Mouse (Mus musculus) embryo, embryonic 9.5 days (tissue): ENCODE data around the gene Rnf115.

ENCODE experiments used
- DNase-seq: peaks from one replicate; pipeline ENCODE4 v3.0.0-alpha.2; 2017; ENCODE audit errors: extremely low spot score

Gene Rnf115

DNA sequence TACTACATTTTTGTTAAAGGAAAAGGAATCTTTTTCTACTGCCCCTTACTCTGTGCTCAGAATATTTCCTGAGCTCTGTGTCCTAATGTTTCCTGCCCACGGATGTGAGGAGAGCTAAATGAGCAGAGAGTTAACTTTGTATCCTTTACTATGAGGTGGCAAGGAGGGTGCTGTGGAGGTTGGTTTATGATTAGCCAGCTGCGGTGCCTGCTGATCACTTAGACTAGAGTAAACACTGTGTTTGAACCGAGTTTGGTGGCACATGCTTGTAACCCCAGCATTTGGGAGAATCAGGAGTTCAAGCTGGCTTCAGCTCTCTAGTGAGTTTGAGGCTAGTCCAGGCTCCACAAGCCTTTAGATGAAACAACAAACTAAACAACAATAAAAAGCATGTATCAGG is 49.7 kb downstream of the Rnf115 start:
- DNase-seq: no peak

DNA sequence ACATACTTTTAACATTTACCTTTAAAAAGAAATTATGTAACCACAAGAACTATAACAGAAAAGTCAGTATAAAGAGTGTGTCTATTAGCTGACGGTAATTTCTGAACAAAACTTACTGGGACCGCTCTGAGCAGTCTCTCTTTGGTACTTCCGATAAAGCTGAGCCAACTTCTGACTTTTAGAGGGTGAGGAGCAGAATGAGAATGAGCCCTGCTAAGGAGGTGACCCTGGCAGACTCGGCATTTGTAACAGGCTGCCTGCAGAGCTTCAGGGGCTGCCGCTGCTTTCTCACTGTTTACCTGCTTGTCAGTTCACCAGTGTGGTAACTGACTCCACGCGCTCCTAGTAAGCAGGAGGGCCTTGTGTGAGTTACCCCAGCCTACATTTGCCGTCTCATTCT is 54.8 kb downstream of the Rnf115 start:
- DNase-seq: no peak

- DNase-seq: no peak
Observed at GRCm38 (mm10) chr3:96787784-96788183, 60.3 kb downstream of the Rnf115 start.

DNA sequence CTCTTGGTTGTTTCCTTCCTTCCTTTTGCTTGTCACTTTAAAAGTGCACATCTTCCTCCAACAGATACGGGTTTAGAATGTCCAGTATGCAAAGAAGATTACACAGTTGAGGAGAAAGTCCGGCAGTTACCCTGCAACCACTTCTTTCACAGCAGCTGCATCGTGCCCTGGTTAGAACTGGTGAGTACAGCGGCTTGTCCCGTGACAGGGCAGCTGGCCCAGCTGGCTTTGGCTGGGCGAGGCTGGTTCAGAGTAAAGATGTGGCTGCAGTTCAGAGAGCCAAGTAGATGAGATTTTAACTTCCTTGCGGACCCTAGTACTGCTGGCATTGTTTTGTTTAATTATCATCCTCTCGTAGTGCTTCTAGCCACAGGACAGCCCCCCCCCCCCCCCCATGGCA is 61.0 kb downstream of the Rnf115 start:
- DNase-seq: no peak

DNA sequence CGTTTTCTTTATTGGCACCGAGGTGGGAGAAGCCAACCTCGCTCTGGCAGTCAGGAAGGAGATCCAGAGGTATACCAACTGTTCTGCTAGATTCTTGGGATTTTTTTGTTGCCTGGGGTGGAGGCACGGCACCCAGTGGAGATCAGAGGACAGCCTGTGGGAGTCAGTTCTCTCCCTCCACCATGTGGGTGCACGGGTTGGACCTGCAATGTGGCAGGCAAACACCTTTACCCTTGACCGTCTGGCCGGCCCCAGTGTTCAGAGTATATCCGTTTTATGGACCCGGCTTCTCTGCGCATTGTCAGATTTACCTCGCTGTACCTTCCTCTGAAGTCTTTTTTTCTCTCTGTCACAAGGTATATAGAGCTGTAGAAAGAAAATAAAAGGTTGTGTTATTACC is 72.8 kb downstream of the Rnf115 start:
- no peak for DNase-seq

- no peak for DNase-seq
Observed at GRCm38 (mm10) chr3:96802214-96802613, 74.8 kb downstream of the Rnf115 start.

GRCm38 (mm10) chr3:96808136-96808535 is 80.7 kb downstream of the Rnf115 start:
- no peak for DNase-seq

- DNase-seq: no peak
Observed at GRCm38 (mm10) chr3:96808651-96809050, 81.2 kb downstream of the Rnf115 start.

GRCm38 (mm10) chr3:96811232-96811631 is 83.8 kb downstream of the Rnf115 start:
- no peak for DNase-seq

DNA sequence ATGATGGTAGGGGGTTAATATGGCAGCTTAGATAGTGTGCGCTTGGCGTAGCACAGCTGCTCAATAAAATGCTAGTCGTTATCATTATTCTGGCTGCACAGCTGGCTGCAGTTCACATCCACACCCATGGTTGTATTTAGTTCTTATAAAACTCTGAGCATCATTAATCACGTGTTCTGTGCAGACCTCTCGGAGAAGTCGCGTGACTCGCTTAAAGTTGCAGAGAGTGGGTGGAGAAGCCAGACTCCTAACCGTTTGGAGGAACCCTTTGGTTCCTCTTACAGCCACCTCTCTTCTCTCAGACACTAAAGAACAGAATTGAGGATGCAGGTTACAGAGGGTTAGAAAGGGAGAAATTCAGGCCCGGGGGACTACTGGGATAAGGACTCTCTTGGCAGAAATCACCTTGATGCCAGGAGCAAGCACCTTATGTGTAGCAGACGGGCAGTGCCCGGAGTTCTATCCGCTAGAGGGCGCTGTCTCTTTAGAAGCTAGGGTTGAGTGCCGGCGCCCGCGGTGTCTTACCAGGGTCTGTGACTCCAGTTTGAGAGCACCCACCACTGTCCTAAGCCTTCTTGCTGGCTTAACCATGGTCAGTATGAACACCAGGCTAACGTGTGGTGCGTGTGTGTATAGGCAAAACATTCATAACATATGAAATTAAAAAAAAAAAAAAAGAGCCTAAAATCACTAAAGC is 85.1 kb downstream of the Rnf115 start:
- peak; percentile 70 for DNase-seq

- peak; percentile 43 for DNase-seq
Observed at GRCm38 (mm10) chr3:96813106-96813505, 85.6 kb downstream of the Rnf115 start.

DNA sequence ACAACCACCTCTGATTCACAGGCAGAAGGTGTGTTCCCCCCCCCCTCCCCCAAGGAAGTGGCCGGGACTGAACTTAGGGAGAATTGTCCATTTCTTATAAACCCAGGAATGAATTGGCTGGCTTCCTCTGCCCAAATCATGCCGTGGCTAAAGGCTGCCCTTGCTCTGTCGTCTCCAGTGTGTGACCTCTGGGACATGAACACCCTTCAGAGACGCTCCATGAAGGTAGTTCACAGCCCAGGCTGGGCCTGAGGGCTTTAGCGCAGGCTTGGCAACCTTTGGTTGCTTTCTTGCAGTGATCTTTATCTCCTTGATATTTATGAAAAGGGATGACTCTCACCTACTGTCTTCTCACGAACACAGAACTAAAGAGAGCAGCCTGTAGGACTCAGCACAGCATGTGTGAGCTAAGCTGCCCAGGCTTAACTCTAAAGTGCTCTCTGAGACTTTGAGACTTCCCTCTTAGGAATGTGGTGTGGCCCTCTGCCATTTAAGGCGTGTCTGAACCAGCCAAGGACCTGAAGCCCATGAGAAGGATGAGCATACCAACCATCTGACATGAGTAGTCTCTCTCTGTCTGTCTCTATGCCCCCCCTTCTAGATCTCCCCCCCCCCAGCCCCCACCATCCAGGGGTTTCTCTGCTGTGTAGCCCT is 86.3 kb downstream of the Rnf115 start:
- no peak for DNase-seq

- DNase-seq: no peak
Observed at GRCm38 (mm10) chr3:96814342-96814741, 86.9 kb downstream of the Rnf115 start.

DNA sequence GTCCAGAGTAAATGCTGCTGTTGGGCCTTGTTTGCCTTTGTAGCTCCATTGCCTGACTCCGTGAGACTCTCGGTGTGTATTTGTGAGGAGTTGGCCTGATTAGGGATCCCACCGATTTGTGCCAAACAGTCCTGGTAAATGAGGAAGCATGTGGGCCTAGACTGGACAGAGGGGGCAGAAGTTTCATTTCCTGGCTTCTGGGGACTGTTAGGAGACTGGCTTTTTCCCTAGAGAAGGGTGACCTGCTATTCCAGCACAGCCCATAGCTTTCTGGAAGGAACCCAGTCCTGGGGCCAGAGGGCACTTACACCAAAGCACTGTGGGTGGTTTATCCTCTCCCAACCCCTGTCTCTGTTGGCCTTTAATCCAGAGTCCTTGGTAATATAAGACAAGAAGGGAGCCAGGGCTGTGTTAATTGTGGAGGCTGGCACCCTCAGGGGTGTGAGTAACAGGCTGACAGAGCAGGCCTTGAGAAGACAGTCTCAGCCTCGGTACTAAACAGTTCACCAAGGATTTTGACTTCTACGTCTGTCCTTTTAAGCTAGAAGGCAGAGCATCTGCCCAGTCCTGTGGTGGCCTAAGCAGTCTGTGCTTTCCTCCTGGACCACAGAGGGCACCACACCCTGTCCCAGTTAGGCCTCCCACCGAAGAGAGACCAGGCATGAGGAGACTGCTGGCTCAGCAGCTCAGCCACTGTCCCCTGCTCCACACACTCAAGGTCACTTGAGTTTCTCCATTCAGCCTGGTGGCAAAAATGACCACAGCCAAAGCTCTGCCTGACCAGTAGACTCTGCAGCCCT is 92.9 kb downstream of the Rnf115 start:
- DNase-seq: no peak

DNA sequence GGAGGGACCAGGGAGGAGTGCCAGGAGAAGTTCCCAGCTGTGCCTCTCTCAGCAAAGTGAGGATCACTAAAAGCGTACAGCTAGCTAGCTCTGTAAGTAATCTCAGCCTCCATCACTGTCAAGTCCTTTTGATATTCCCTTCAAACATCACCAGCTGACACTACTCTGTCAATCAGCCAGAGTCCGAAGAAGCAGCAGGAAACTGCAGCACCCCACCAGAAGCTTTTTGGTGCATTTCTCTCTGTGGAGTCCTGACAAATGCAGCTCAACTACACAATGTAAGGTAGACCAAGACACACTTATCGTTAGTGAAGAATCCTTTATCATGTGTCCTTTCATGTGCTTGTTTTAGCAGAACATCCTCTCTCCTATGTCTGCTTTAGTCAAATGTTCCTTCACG is 94.1 kb downstream of the Rnf115 start:
- no peak for DNase-seq

- DNase-seq: no peak
Observed at GRCm38 (mm10) chr3:96823701-96824100, 96.2 kb downstream of the Rnf115 start.

DNA sequence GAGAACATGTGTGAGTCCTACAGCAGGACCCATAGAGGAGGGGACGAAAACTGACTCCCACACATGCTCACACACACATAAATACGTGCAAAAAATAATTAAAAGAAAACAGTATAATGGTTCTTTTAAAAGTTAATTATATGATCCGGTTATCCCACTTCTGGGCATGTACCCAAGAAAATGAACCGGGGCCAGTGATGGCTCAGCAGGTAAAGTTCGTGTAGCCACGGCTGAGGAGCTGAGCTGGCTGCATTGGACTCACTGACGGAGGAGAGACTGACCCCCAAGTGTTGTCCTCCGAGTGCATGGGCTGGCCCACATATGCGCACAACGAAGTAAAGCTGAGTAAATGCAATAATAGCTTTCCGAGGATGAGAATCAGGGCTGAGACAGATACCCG is 97.2 kb downstream of the Rnf115 start:
- no peak for DNase-seq

DNA sequence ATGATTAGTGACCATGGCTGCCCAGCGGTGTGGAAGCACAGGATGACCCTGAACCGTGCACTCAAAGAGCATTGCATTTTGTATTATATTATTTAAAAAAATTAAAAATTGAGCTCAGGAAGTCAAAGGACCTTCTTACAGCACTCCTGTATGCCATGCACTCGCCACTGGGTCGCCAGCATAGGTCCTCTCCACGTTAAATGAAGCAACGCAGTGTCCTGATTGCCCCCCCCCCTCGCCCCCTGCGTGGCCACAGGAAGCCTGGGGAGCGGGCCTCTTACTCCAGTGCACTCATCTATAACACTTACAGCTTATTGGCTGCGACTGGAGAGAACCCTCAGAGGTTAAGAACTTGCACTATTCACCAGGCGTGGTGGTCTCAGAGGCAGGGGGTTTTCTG is 97.8 kb downstream of the Rnf115 start:
- DNase-seq: no peak

GRCm38 (mm10) chr3:96828308-96828864 is 100.9 kb downstream of the Rnf115 start:
- no peak for DNase-seq

- DNase-seq: no peak
Observed at GRCm38 (mm10) chr3:96828984-96829383, 101.5 kb downstream of the Rnf115 start, which contains the start of the genes Pdzk1 and Cd160. Gene Pdzk1, plus strand, starts transcription at chr3:96829284. Gene Cd160, minus strand, starts transcription at chr3:96829351.

DNA sequence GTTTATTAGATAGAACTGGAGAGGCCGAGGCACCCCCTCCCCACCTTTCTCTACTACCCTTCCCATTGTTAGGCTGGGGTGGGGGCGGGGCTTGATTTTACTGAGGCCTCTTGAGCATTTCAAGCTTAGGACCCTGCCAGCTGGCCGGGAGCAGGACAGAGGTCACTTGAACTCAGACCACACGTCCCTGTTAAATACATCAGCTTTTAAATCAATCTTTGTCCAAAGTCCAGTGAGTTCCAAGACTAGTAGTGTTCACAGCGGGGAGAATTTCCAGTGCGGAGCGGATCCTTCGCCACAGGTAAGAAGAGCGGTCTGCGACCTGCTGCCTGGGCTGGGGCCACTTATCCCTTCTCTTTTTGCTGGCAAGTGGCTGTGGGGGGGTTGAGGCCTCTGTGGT is 102.4 kb downstream of the Rnf115 start:
- DNase-seq: no peak

- no peak for DNase-seq
Observed at GRCm38 (mm10) chr3:96832930-96833329, 105.5 kb downstream of the Rnf115 start.
